Mouse (Mus musculus) frontal cortex, postnatal 36 days (tissue): ENCODE results near the gene Gm35549.

Experiments
- DNase-seq, 2 experiments: peaks; one replicate each; pipeline ENCODE4 v3.0.0; 2022; ENCODE audit warnings: low spot score in 2 of 2

The Gm35549 gene

GRCm38 (mm10) chr9:122826743-122827142 lies 17.1 kb downstream of the Gm35549 start:
- no peak for DNase-seq

DNA sequence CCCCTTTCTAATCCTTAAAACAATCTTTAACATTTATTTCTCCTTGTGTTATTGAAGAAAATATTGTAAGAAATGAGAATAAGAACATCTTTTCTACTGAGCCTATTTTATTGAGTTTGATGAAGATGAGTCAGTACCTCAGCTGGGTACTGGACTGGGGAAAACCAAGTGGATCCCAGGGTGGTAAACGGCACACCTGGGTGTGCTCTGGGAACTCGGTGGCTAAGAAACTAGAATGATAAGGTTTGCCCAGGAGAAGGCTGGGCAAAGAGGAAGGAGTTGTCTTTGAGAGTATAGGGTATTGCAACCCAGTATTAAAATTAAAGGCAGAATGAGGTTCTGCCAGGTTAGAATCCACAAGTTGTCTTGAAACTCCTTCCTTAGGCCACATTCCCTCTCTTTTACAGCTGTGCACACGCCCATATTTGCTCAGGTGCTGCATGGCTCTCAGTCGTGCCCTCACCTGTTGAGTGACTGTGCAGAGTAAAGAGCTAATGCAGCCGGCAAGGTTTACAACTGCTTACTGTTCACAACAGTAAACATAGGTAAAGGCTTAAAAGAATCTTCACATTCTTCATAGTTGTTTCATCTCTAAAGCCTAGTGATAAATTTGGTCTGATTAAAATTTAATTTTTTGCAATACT lies 20.3 kb downstream of the Gm35549 start:
- no peak for DNase-seq

DNA sequence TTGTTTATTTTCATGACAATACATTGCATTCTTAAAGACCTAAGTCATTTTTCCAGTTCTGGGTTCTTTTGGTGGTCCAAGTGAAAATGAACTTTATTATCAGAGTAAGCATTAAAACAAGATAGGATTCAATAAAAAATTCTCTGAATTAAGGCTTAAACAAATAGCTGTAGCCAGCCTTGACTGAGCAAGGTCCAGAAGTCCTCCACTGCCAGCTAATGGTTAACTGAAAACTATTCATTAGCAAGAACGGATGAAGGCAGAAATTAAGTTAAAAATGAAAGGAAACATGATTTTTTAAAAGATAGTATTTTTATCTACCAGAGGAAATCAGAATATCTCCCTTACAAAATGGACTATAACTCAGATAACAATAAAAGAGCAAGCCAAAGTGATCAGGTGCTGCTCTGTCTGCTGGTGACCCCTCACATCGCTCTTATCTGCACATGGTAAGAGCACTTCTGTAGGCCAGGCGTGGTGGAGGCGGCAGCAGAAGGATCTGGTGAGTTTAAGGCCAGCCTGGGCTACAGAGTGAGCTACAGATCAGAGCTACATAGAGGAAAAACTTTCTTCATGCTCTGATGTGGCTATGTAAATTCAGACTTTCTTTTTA lies 28.5 kb downstream of the Gm35549 start:
- DNase-seq: no peak

- DNase-seq: no peak
Observed at GRCm38 (mm10) chr9:122814775-122815174, 29.1 kb downstream of the Gm35549 start.

DNA sequence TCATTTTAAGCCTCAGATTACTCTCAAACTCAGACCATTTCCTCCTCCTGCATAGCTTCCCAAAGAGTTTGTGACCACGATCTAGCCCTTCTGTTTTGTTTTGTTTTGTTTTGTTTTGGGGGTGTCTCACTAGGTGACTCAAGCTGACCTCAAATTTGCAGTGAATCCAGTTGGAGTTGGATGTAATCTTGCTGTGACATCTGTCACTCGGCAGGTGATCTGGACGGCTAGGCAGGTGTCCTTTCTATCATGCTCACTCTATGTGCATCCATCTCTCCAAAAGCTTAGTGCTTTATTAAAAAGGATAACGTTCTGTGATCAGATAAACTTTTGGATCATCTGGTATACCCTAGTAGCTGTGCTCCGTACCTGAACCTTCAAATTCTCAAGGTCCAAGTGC lies 31.4 kb downstream of the Gm35549 start:
- no peak for DNase-seq

DNA sequence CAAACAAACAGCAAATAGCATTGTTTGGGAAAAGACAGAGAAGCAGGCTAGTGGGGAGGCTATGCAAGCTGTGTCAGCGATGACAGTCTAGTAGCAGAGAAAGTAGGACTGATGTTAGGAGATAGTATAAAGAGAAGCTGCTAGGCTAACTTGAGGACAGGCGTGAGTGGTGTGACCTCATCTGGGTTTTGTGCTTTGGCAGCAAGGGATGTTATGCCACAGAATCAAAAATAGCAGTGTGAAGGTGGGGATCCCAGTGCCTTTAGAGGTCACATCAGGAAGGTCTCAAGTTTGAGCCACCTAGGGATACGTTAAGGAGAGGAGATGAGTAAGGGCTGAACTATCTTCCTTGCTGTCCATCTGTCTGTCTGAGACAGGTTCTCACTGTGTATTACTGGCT lies 33.6 kb downstream of the Gm35549 start:
- no peak for DNase-seq

- no peak for DNase-seq
Observed at GRCm38 (mm10) chr9:122807186-122807585, 36.6 kb downstream of the Gm35549 start.

DNA sequence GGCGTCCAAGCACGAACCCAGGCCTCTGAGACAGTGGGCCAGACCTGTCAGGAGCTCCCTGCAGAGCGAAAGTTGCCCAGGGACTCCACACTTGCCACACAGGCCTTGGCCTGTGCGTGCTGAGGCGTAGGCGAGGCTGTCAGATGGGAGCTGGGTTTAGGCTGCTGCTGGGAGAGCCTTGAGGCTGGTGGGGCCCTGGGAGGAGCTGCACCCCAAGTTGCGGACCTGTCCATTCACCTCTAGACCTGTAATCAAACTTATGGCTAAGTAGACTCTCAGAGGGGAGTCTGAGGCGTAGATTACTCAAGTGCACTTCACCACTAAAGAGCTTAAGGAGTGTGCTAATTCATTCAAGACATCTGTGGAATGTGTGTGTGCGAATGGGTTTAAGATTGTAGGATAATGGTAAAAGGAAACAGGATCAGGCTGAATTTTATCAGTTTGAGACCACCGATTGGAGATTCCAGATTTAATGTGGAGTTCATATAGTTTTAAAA lies 37.9 kb downstream of the Gm35549 start:
- no peak for DNase-seq

DNA sequence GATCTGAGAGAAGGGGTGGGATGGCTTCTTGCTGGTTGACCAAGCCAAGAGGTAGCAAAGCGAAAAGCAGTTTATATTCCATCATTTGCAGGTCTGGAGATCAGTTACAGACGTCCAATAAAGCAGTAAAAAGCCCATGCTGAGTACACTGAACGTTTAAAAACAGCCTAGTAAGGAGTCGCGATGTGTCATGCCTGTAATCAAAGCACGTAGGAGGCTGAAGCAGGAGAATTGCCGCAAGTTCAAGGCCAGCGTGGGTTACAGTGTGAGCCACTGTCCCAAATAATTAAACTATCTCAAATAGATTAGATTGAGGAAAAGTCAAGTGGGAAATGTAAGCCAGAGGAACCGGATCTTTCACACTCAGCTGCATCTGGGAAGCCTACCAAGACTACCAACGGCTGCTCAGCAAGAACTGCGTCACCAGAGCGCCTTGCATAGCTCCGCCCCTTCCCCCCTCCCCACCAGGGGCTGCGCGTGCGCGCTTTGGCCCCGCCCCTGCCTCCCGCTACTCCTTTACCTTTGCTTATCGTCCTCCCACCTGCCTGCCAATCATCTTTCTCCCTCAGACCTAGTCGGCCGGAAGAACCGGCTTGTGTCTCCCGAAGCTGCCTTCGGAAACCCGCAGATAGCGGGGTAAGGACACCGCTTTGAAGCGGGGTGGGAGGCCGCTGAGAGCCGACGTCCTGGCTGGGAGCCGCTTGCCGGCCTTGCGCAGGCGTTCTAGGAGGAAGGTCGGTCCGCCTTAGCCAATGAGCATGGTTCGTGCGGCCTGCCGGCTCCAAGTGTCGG lies 38.6 kb downstream of the Gm35549 start, which contains the start of gene Tcaim:
Gene Tcaim, plus strand, starts transcription at position 487 of the 792 bp plus-strand sequence.
- DNase-seq: peak; percentile 90 to 92

GRCm38 (mm10) chr9:122786534-122786933 lies 57.3 kb downstream of the Gm35549 start:
- no peak for DNase-seq

GRCm38 (mm10) chr9:122785231-122785630 lies 58.6 kb downstream of the Gm35549 start:
- no peak for DNase-seq
